17 mouse cellular contexts compared by ENCODE assay signal in the genomic region with DNA sequence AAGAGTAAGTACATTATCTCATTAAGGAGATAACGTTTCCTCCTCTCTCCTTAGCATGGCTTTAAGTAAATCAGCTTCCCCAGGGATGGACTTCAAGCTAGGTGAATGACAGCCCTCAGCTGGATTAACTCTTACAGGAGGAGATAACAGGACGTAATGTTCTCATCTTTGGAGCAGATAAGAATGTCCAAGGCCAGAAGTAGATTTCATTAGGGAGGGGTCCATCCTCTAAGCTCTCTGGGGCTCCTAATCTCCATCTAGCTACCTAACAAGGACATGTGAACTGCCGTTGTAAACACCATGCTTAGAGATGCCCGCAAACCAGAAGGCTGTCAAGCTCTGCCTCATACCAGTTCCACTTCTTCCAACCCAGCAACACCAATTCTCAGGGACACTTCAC.
DNase-seq lines count a peak whose midpoint lies in the region; ATAC-seq and TF ChIP-seq lines count a peak whose summit lies in the region.
"Had no signal": no experiment of that assay in that cellular context is flagged by ENCODE, and none has a peak within 500 bp of the region (broad histone marks: within the 10 kb centered on the region; RNA-seq: fewer than 3 reads in every experiment).

No protein-coding gene starts in this region.

- H3K4me1 ChIP-seq in heart, adult 2 months (ENCODE audit: control insufficient read depth, insufficient read depth, low read length), result peaks cover 3% of the 10 kb centered on the region
- H3K4me1 ChIP-seq in heart, embryonic 14.5 days (ENCODE audit: control insufficient read depth in 2 of 2, insufficient read depth in 2 of 2, low read length in 2 of 2), result peaks cover 15 to 23% of the 10 kb centered on the region in 2 experiments
- no peaks in the 10 kb centered on the region for H3K4me1 ChIP-seq in thymus, adult 2 months (replicated peaks; ENCODE audit: control insufficient read depth, insufficient read depth, low read length)
- H3K4me1 ChIP-seq: limb, embryonic 15.5 days had no signal

- no peaks in the 10 kb centered on the region for H3K27me3 ChIP-seq in heart, adult 2 months (ENCODE audit: control insufficient read depth, insufficient read depth, low read length)
- H3K27me3 ChIP-seq in heart, embryonic 14.5 days (ENCODE audit: control insufficient read depth, insufficient read depth, low read length), result no peaks in the 10 kb centered on the region
- no peaks in the 10 kb centered on the region for H3K27me3 ChIP-seq in thymus, adult 2 months (ENCODE audit: control insufficient read depth, insufficient read depth, low read length)
- H3K27me3 ChIP-seq: CH12.LX; embryonic facial prominence, embryonic 15.5 days; hindbrain, embryonic 12.5 days; kidney, embryonic 15.5 days; limb, embryonic 15.5 days had no signal

- H3K4me3 ChIP-seq in heart, adult 2 months, result no peak overlapping the region
- H3K4me3 ChIP-seq in heart, embryonic 14.5 days (ENCODE audit: control insufficient read depth in 1 of 2, insufficient read depth in 1 of 2, low read depth in 1 of 2, low read length in 2 of 2), result no peak overlapping the region
- H3K4me3 ChIP-seq in thymus, adult 2 months (ENCODE audit: control insufficient read depth, insufficient read depth, low read length), result no peak overlapping the region
- H3K4me3 ChIP-seq: embryonic facial prominence, embryonic 15.5 days; hindbrain, embryonic 12.5 days; kidney, embryonic 15.5 days; limb, embryonic 15.5 days had no signal

- no peak overlapping the region for H3K27ac ChIP-seq in heart, adult 2 months
- H3K27ac ChIP-seq in heart, embryonic 14.5 days (replicated peaks in 1 of 2; ENCODE audit: control insufficient read depth in 1 of 2, insufficient read depth in 1 of 2, low read depth in 2 of 2, low read length in 2 of 2), result no peak overlapping the region
- no peak overlapping the region for H3K27ac ChIP-seq in thymus, adult 2 months (ENCODE audit: control insufficient read depth, insufficient read depth, low read length)
- H3K27ac ChIP-seq: embryonic facial prominence, embryonic 15.5 days; hindbrain, embryonic 12.5 days; kidney, embryonic 15.5 days; limb, embryonic 15.5 days had no signal

- peak overlapping the region; percentile 39 for H3K4me2 ChIP-seq in heart, embryonic 14.5 days (ENCODE audit: low read length)
- H3K4me2 ChIP-seq: embryonic facial prominence, embryonic 15.5 days; hindbrain, embryonic 12.5 days; kidney, embryonic 15.5 days; limb, embryonic 15.5 days had no signal

- no peak for TF ChIP-seq POLR2A in heart, adult 2 months (IDR thresholded peaks at IDR 0.05; ENCODE audit: insufficient read depth, low read depth, low read length)
- no peak for TF ChIP-seq POLR2A in thymus, adult 2 months (IDR thresholded peaks at IDR 0.05; ENCODE audit: control insufficient read depth, extremely low read depth, insufficient read depth, low read length, poor library complexity)

- intact Hi-C loops in heart, adult 2 months (cut with DNase I), result no loop called here

- TF ChIP-seq CTCF in heart, adult 2 months (IDR thresholded peaks at IDR 0.05), result no peak
- TF ChIP-seq CTCF in thymus, adult 2 months (IDR thresholded peaks at IDR 0.05; ENCODE audit: borderline replicate concordance, control insufficient read depth, extremely low read depth, insufficient read depth, low read length, poor library complexity), result no peak

- no peak for ATAC-seq in heart, embryonic 14.5 days (ENCODE audit: insufficient number of reproducible peaks, insufficient read depth, low FRiP score, low read depth)
- ATAC-seq in megakaryocyte-erythroid progenitor cell, adult 5-6 weeks (replicated peaks; ENCODE audit: low FRiP score, low TSS enrichment, poor library complexity, severe bottlenecking), result peak; percentile 33; the same call in 1 of the 2 replicates
- ATAC-seq in erythroid progenitor cell, adult 5-6 weeks (replicated peaks; ENCODE audit: low FRiP score, poor library complexity, severe bottlenecking), result no peak

- peak; percentile 15 for DNase-seq in heart, adult 8-10 months (ENCODE audit: low spot score)
- no peak for DNase-seq in heart, adult 2 months
- peak; percentile 28 for DNase-seq in c-Kit-negative CD71-positive TER-119-positive erythroid progenitor cells, embryonic 14.5 days (ENCODE audit: low read depth, low spot score)
- DNase-seq in cerebellum, adult 9-11 months, result no peak
- no peak for DNase-seq in thymus, adult 2 months
- DNase-seq: adrenal gland, postnatal 10 days; cerebellum, adult 2 months; layer of hippocampus, postnatal 36 days; thymus, postnatal 36 days had no signal

- H3K79me2 ChIP-seq in heart, adult 2 months (replicated peaks; ENCODE audit: control insufficient read depth, insufficient read depth, low read length), result no peaks in the 10 kb centered on the region

- H3K36me3 ChIP-seq in heart, adult 2 months (ENCODE audit: control insufficient read depth, insufficient read depth, low read length), result no peaks in the 10 kb centered on the region
- H3K36me3 ChIP-seq in heart, embryonic 14.5 days (ENCODE audit: control insufficient read depth, insufficient read depth, low read length), result no peaks in the 10 kb centered on the region
- no peaks in the 10 kb centered on the region for H3K36me3 ChIP-seq in thymus, adult 2 months (ENCODE audit: control insufficient read depth, insufficient read depth, low read length)
- H3K36me3 ChIP-seq: embryonic facial prominence, embryonic 15.5 days; hindbrain, embryonic 12.5 days; kidney, embryonic 15.5 days; limb, embryonic 15.5 days had no signal

- H3K9ac ChIP-seq in heart, adult 2 months (ENCODE audit: low read depth, low read length), result no peak overlapping the region
- no peak overlapping the region for H3K9ac ChIP-seq in heart, embryonic 14.5 days (ENCODE audit: low read length)
- H3K9ac ChIP-seq: embryonic facial prominence, embryonic 15.5 days; hindbrain, embryonic 12.5 days; kidney, embryonic 15.5 days; limb, embryonic 15.5 days had no signal

- no peak for TF ChIP-seq EP300 in heart, adult 2 months (IDR thresholded peaks at IDR 0.05; ENCODE audit: insufficient read depth, low read depth, low read length)

- no peaks in the 10 kb centered on the region for H3K9me3 ChIP-seq in heart, embryonic 14.5 days (ENCODE audit: control insufficient read depth, low read length)
- H3K9me3 ChIP-seq: embryonic facial prominence, embryonic 15.5 days; hindbrain, embryonic 12.5 days; kidney, embryonic 15.5 days; limb, embryonic 15.5 days had no signal

- WGBS in heart, adult 2 months, result 27% methylated on average over 4 of the region's 4 CpGs
- 10% methylated on average over 4 of the region's 4 CpGs for WGBS in heart, embryonic 14.5 days
- 72% methylated on average over 4 of the region's 4 CpGs for WGBS in thymus, adult 2 months

Comparison
In these comparisons a context has a peak if more than half of its experiments do, and no peak if none do; other contexts are left out.
1. DNase-seq: peak in heart, adult 8-10 months (single experiment) and c-Kit-negative CD71-positive TER-119-positive erythroid progenitor cells, embryonic 14.5 days (single experiment); none in heart, adult 2 months (0 of 2), cerebellum, adult 9-11 months (single experiment) and thymus, adult 2 months (single experiment).